Mouse (Mus musculus) subcutaneous adipose tissue, adult 2 months (tissue): ENCODE results near the gene Macrod2. TPM values are rescaled to one million over a fixed set of nuclear protein-coding genes. Genes with fewer than 3 reads are reported as not detected.

ENCODE experiments used
- polyA plus RNA-seq: library from polyadenylated mRNA; depleted of rRNA; stranded (reverse); fragments of >200 nt; gene quantifications from 2 replicates; pipeline ENCODE4 v1.2.3, GENCODE M21; 2012; ENCODE audit warnings: low replicate concordance; rRNA removed

Gene Macrod2
- 2.1 and 3.5 TPM in 2 replicates for polyA plus RNA-seq

DNA sequence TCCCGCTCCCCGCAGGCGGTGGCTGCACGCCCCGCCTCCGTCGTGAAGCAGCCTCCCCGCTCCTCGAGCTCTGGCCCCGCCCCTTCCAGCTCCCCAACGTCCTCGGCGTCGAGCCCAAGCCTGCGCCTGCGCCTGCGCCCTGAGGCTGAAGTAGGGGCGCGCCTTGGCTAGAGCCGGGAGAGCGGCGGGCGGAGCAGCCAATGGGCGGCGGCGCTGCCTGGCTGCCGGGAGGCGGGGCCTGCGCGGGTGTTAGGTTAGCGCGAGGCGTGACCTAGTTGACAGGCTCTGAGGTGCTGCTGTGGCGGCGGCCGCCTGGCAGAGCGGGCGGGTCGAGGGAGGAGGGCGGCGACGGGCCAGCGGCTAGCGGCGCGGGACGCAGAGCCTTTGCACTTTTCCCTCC, at the start of gene Macrod2:
TSS of gene Macrod2 (plus strand) at position 131 of the 400 bp plus-strand sequence.

DNA sequence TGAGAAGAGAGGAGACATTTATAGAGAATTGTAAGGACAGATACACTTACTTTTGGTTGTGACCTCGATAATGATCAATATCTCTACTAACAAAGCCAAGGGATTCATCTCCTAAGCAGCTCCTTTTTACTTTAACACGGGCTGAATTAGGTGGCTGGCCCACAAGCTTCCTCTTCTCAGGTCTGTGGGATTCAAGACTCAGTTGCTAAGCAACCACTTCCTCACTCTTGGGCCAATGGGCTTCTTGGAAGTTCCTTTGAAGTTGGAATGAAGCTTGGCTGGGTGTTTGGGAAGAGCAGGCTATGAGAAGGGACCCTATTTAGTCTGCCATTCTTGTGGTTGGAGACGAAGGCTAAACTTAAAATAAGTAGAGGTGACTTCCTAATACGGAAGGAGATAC, 5.6 kb upstream of the Macrod2 start, which contains the start of gene Sel1l2:
TSS of gene Sel1l2 (minus strand) at position 182 of the 400 bp plus-strand sequence.

DNA sequence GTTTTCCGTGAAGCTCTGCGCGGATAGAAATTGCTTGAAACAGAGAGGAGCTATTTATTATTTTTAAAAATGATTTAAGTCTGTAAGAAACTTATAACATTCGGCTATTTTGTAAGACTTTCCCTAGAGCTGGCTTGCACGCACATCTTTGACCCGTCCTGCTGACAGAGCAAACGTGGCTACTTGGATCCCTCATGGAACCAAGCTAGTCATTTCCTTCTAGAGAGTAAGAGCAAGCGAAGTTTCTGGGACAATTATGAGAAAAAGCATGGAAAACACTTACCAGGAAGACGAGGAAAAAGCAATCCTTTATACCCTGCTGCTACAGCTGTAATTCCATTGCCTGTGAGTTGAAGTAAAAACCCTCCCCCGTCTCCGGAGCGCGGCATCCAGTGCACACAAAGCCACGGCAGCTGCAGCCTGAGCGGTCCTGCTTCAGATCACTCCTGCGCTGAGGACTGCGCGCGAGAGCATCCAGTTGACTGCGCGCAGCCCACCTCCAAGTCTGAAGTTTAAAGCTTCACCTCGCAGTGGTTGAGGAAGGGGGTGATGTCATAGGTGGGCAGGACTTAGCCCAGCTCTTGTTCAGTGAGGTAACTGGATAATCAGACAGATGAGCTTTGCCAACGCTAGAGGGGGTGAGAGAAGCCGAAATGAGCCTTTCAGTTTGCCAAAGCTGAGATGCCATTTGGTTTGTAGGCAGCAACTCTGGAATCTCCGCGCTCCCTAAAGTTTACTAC, 276.0 kb downstream of the Macrod2 start, which contains the start of gene Flrt3:
TSS of gene Flrt3 (minus strand) at position 507 of the 740 bp plus-strand sequence.

Other genes with a start within 250 kb of the Macrod2 start
- not detected in 2 replicates for gene Gm17374, start 243.3 kb upstream of the Macrod2 start, polyA plus RNA-seq
- gene Esf1, start 224.7 kb upstream of the Macrod2 start, polyA plus RNA-seq = 0.73 and 1.4 TPM in 2 replicates
- 5.4 TPM in 2 replicates for gene Ndufaf5, start 224.7 kb upstream of the Macrod2 start, polyA plus RNA-seq
- not detected in 2 replicates for gene Sel1l2, start 5.6 kb upstream of the Macrod2 start, polyA plus RNA-seq